Mouse (Mus musculus): ENCODE data around the gene Fry. TPM values are rescaled to one million over a fixed set of nuclear protein-coding genes. Genes with fewer than 3 reads are reported as not detected.
A peak's percentile ranks its signal among the peaks of the same experiment; 100 is the strongest.

The Fry gene
- polyA plus RNA-seq (2015; fragmentation: Nextera tagmentation; extraction: Ambion mirVana): 8.6 and 9.7 TPM in 2 replicates

DNA sequence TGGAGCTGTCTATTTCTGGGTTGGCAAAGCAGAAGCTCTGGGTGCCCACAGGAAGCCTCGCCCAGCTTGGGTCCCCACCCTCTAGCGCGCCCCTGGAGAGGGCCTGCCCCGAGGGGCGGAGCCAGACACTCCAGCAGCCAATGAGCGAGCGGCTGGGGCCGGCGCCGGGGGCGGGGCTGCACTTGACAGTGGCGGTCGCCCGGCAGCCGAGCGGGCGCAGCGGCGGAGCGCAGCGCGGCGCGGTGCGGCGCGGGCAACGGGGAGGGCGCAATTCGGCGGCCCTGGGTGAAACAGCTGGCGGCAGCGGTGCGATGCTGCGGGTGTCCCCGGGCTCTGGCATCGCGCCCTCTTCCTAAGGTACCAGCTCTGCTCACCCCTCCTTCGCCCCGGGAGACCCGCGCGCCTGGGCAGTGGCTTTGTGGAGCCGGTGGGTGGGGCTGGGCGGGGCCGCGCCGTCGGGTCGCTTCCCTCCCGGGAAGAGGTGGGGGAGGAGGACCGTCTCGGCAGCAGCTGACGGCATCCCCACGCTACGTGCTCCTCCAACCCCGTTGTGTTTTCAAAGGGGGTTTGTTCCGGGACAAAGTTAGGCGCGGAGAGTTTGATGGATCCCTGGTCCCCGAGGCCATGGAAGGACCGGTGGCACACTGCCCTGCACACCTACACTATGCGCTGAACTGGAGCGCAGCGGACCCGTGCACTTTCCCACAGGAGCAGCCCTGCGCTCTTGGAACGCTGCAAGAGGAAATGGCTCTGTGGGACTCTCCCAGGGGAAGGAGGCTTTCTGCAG is at the start of gene Fry:
Fry (plus strand) TSS at position 191 of the 787 bp plus-strand sequence.
- under 1% methylated on average over 68 of the region's 68 CpGs for WGBS
- Histone ChIP-seq H3K27me3 (replicated peaks) (no peaks in the 10 kb centered on the region), H3K9ac (no peak within 1 kb of the TSS), H3K27ac (peak within 1 kb of the TSS; percentile 55; the same call in 1 of the 2 replicates), H3K4me2 (peak within 1 kb of the TSS; percentile 68), H3K9me3 (no peaks in the 10 kb centered on the region), H3K36me3 (no peaks in the 10 kb centered on the region), H3K4me1 (0 out of 2 replicates have a peak, but pooled peaks cover 5% of the 10 kb centered on the region), H3K4me3 (replicated peaks) (peak within 1 kb of the TSS; percentile 66)
- ATAC-seq (ENCODE audit: insufficient read depth, low FRiP score, low read depth): peak; percentile 99

DNA sequence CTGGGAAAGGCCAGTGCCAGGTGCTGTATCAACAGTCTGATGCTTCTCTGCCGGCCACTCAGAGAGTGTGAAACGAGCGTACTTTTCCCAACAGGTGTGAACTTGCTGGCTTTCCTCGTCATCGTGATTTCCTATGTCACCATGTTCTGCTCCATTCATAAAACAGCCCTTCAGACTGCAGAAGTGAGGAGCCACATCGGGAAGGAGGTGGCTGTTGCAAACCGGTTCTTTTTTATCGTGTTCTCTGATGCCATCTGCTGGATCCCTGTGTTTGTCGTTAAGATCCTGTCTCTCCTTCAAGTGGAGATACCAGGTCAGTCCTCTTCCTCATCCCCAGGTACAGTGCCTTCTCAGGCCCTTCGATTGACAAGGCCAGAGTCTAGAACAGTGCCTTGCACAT is 48.4 kb upstream of the Fry start:
- WGBS: 15% methylated on average over 10 of the region's 10 CpGs
- Histone ChIP-seq H3K9me3 (no peaks in the 10 kb centered on the region), H3K4me3 (replicated peaks) (no peak overlapping the region), H3K4me2 (peak overlapping the region; percentile 24; the same call in 1 of the 2 replicates), H3K9ac (no peak overlapping the region), H3K4me1 (no peaks in the 10 kb centered on the region), H3K27ac (no peak overlapping the region), H3K36me3 (no peaks in the 10 kb centered on the region), H3K27me3 (replicated peaks) (no peaks in the 10 kb centered on the region)
- ATAC-seq (ENCODE audit: insufficient read depth, low FRiP score, low read depth): no peak

DNA sequence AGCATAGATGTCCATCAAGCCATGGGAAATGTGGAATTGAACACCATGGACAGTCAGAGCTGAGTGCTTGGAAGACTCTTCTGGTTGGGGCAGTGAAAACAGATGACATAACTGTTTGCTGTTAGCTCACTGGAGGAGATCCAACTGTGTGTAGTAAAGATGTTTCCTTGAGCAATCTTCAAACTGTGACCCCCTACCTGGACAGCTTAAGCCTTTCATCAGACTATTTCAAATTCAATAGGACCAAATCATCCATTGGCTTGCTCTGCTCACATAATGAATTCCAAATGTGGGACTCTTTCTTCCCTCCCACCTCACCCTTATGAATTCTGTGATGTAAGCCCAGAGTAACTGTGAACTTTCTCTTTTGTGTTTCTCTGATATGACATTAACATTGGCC is 46.7 kb upstream of the Fry start:
- no peak overlapping the region for H3K9ac ChIP-seq
- no peaks in the 10 kb centered on the region for H3K9me3 ChIP-seq
- H3K4me2 ChIP-seq: no peak overlapping the region
- H3K4me1 ChIP-seq: no peaks in the 10 kb centered on the region
- H3K27me3 ChIP-seq (replicated peaks): no peaks in the 10 kb centered on the region
- H3K27ac ChIP-seq: no peak overlapping the region
- no peak overlapping the region for H3K4me3 ChIP-seq (replicated peaks)
- no peak for ATAC-seq (ENCODE audit: insufficient read depth, low FRiP score, low read depth)
- no peaks in the 10 kb centered on the region for H3K36me3 ChIP-seq

DNA sequence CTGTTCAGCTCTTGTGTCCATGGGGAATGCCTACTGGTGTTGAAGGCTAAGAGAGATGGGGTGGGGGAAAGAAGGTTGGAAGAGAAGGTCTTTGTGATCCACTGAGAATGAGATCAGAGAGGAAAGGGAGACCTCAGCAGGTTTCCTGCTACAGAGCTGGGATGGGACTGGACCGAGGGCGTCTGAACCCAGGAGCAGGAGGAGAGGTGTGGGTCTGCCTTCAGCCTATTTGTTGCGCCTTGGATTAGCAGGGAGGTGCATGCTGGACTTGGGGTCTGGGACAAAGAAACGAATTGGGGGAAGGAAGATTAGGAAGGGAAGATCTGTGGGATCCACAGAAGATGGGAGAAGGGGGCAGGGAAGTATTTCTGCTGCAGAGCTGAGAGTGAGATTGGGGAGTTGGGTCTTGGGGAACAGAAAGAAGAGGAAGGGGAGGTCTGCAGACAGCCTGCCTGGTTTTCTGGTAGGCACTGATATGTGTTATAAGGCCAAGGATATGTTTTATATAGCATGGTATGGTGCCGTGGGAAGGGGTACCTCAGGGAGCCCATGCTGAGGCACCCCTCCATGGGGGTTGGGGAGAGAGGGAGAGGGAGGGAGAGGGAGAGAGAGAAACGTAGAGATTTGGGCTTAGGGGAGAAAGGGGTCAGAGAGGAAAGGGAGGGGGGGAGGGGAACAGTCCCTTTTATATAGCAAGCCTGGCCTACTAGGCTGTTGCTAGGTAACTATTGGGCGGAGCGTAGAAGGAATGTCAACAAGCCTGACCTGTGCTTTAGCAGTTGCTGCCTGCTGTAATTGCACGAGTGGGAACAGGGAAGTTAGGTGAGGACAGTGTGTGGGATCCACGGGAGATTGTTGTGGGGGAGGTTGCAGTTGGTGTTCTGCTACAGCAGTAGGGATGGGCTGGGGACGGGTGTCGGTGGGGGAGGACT is 38.3 kb upstream of the Fry start:
- H3K4me3 ChIP-seq (replicated peaks): no peak overlapping the region
- H3K4me2 ChIP-seq: no peak overlapping the region
- no peaks in the 10 kb centered on the region for H3K4me1 ChIP-seq
- no peaks in the 10 kb centered on the region for H3K36me3 ChIP-seq
- no peaks in the 10 kb centered on the region for H3K9me3 ChIP-seq
- peak; percentile 83 for ATAC-seq (ENCODE audit: insufficient read depth, low FRiP score, low read depth)
- H3K27me3 ChIP-seq (replicated peaks): no peaks in the 10 kb centered on the region
- 34% methylated on average over 12 of the region's 12 CpGs for WGBS
- H3K9ac ChIP-seq: no peak overlapping the region
- no peak overlapping the region for H3K27ac ChIP-seq

GRCm38 (mm10) chr5:150082696-150083095 is 35.7 kb upstream of the Fry start:
- H3K9me3 ChIP-seq: no peaks in the 10 kb centered on the region
- no peak overlapping the region for H3K9ac ChIP-seq
- no peak overlapping the region for H3K27ac ChIP-seq
- H3K4me2 ChIP-seq: no peak overlapping the region
- no peak overlapping the region for H3K4me3 ChIP-seq (replicated peaks)
- 70% methylated on average over 14 of the region's 14 CpGs for WGBS
- no peaks in the 10 kb centered on the region for H3K27me3 ChIP-seq (replicated peaks)
- H3K4me1 ChIP-seq: no peaks in the 10 kb centered on the region
- no peaks in the 10 kb centered on the region for H3K36me3 ChIP-seq
- no peak for ATAC-seq (ENCODE audit: insufficient read depth, low FRiP score, low read depth)

DNA sequence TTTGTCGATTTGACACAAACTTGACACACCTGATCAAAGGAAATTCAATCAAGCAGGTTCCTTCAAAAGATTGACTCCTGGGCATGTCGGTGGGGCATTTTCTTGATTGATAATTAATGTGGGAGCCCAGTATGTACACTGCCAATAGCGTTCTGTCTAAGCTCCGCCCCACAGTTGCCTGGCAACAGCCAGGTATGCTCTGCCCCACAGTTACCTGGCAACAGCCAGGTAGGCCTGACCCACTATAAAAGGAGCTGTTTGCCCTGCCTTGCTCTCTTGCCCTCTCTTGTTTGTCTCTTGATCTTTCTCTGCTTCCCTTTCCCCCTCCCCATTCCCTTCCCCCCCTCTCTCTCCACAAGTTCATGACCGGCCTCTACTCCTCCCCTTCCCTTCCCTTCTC is 35.3 kb upstream of the Fry start:
- ATAC-seq (ENCODE audit: insufficient read depth, low FRiP score, low read depth): peak; percentile 90
- 55% methylated on average over 5 of the region's 5 CpGs for WGBS

DNA sequence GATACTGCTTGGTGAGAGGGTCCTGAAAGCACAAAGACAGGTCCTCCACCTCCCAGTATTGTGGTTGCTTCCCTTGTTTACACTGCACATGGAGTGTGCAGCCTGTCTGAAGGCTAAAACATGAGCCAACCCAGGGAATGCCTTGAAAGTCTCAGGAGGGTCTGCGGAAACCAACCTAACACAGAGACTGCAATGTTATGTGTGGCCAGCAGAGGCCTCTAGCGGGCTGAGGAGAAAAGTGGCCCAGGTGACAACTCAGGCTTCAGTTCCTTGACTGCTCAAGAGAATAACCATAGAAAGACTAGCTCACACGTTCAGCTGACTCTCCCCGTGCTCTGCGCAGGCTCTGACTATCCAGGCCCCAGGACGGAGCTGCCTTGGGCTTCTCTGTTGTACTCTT is 20.8 kb upstream of the Fry start:
- Histone ChIP-seq H3K9me3 (no peaks in the 10 kb centered on the region), H3K4me2 (no peak overlapping the region; the same call in 1 of the 2 replicates), H3K4me1 (peaks cover 2% of the 10 kb centered on the region; the same call in 1 of the 2 replicates), H3K27ac (no peak overlapping the region), H3K9ac (no peak overlapping the region), H3K36me3 (no peaks in the 10 kb centered on the region), H3K4me3 (replicated peaks) (no peak overlapping the region), H3K27me3 (replicated peaks) (no peaks in the 10 kb centered on the region)
- WGBS: 8% methylated on average over 6 of the region's 6 CpGs
- no peak for ATAC-seq (ENCODE audit: insufficient read depth, low FRiP score, low read depth)

More for the DNA sequence above, 35.3 kb upstream of the Fry start:
- Histone ChIP-seq H3K27me3 (replicated peaks) (no peaks in the 10 kb centered on the region), H3K9me3 (no peaks in the 10 kb centered on the region), H3K4me2 (no peak overlapping the region), H3K4me3 (replicated peaks) (no peak overlapping the region), H3K9ac (no peak overlapping the region), H3K36me3 (no peaks in the 10 kb centered on the region), H3K4me1 (no peaks in the 10 kb centered on the region), H3K27ac (no peak overlapping the region)

- Histone ChIP-seq H3K9ac (no peak overlapping the region), H3K9me3 (no peaks in the 10 kb centered on the region), H3K4me1 (peaks cover 2% of the 10 kb centered on the region; the same call in 1 of the 2 replicates), H3K4me3 (replicated peaks) (no peak overlapping the region), H3K27ac (no peak overlapping the region), H3K4me2 (no peak overlapping the region), H3K27me3 (replicated peaks) (no peaks in the 10 kb centered on the region), H3K36me3 (no peaks in the 10 kb centered on the region)
- 93% methylated on average over 12 of the region's 12 CpGs for WGBS
- ATAC-seq (ENCODE audit: insufficient read depth, low FRiP score, low read depth): no peak
These were observed 19.7 kb upstream of the Fry start for GRCm38 (mm10) chr5:150098754-150099153.

- ATAC-seq (ENCODE audit: insufficient read depth, low FRiP score, low read depth): no peak
- WGBS: 81% methylated on average over 11 of the region's 11 CpGs
- peaks cover 2% of the 10 kb centered on the region; the same call in 1 of the 2 replicates for H3K4me1 ChIP-seq
- H3K9ac ChIP-seq: no peak overlapping the region
- no peak overlapping the region for H3K4me2 ChIP-seq
- no peak overlapping the region for H3K27ac ChIP-seq
- no peaks in the 10 kb centered on the region for H3K36me3 ChIP-seq
- H3K9me3 ChIP-seq: no peaks in the 10 kb centered on the region
- no peak overlapping the region for H3K4me3 ChIP-seq (replicated peaks)
- no peaks in the 10 kb centered on the region for H3K27me3 ChIP-seq (replicated peaks)
These were observed 16.7 kb upstream of the Fry start for GRCm38 (mm10) chr5:150101789-150102188.

DNA sequence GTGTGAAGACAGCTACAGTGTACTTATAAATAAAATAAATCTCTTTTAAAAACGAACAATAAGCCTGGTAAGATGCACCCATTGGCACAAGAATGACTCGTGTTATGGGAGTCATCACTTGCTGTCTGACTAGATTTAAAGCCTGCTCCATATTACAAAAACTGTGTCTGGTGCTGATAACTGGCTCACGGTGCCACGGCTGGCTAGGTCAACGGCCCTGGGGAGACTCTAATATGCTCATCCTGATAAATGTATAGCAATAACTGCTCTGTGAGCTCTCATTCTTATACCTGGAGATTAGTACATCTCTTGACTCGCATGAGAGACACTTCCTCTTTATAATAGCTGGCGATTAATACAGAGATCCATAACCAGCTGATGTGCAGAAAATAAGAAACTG is 12.1 kb upstream of the Fry start:
- no peak for ATAC-seq (ENCODE audit: insufficient read depth, low FRiP score, low read depth)
- Histone ChIP-seq H3K36me3 (no peaks in the 10 kb centered on the region), H3K9me3 (no peaks in the 10 kb centered on the region), H3K27ac (no peak overlapping the region), H3K4me3 (replicated peaks) (no peak overlapping the region), H3K4me2 (no peak overlapping the region), H3K4me1 (no peaks in the 10 kb centered on the region), H3K27me3 (replicated peaks) (no peaks in the 10 kb centered on the region), H3K9ac (no peak overlapping the region)
- 85% methylated on average over 7 of the region's 7 CpGs for WGBS

DNA sequence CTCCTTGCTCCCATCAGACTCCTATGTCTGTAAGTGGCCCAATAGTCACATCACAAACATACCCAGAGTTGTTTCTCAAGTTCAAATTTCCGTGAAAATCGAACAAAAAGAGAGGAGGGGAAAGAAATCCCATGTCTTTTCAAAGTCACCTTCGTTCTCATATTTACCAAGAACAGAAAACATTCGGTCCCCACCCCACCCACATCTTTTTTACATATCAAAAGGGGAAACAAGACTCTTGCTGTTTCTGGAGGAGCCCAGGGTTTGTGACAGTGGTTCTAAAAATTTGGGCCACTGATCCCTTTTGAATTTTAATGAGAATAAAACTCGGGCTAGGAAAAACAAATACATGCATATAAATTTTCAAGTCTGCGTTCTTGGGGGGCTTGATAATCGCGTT is 7.2 kb upstream of the Fry start:
- no peaks in the 10 kb centered on the region for H3K9me3 ChIP-seq
- H3K4me3 ChIP-seq (replicated peaks): no peak overlapping the region
- H3K27ac ChIP-seq: no peak overlapping the region
- no peak overlapping the region for H3K9ac ChIP-seq
- H3K36me3 ChIP-seq: no peaks in the 10 kb centered on the region
- no peaks in the 10 kb centered on the region for H3K4me1 ChIP-seq
- ATAC-seq (ENCODE audit: insufficient read depth, low FRiP score, low read depth): no peak
- no peaks in the 10 kb centered on the region for H3K27me3 ChIP-seq (replicated peaks)
- 49% methylated on average over 8 of the region's 8 CpGs for WGBS
- H3K4me2 ChIP-seq: no peak overlapping the region

DNA sequence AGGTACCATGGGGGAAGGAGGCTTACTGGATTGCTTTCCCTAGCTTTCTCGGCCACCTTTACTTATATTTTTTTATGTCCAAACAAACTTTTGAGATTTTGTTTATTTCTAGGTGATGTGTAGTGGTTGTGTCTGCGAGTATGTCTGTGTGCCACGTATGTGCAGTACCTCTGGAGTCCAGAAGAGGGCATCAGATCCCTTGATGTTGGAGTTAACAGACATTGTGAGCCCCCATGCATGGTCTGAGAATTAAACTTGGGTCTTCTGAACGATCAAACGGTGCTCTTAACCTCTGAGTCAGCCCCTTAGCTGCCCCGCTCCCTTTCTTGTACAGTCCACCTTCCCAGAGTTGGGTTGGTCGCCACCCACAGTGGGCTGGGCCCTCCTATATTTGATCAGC is 4.4 kb upstream of the Fry start:
- Histone ChIP-seq H3K4me2 (no peak overlapping the region), H3K9ac (no peak overlapping the region), H3K4me3 (replicated peaks) (no peak overlapping the region), H3K36me3 (no peaks in the 10 kb centered on the region), H3K27me3 (replicated peaks) (no peaks in the 10 kb centered on the region), H3K9me3 (no peaks in the 10 kb centered on the region), H3K4me1 (0 out of 2 replicates have a peak, but pooled peaks cover 2% of the 10 kb centered on the region), H3K27ac (no peak overlapping the region)
- ATAC-seq (ENCODE audit: insufficient read depth, low FRiP score, low read depth): no peak
- 74% methylated on average over 7 of the region's 7 CpGs for WGBS

All from stomach, embryonic 15.5 days (tissue).